23 mouse cellular contexts compared by ENCODE assay signal in genomic region chr7:80616096-80616495, GRCm38 (mm10).
DNase-seq lines count a peak whose midpoint lies in the region; ATAC-seq and TF ChIP-seq lines count a peak whose summit lies in the region.
"Had no signal": no experiment of that assay in that cellular context is flagged by ENCODE, and none has a peak within 500 bp of the region (broad histone marks: within the 10 kb centered on the region; RNA-seq: fewer than 3 reads in every experiment).

No protein-coding gene starts in this region.

- peak overlapping the region; percentile 62 for H3K27ac ChIP-seq in gastrocnemius, adult 2 months
- H3K27ac ChIP-seq in layer of hippocampus, adult 2 months, result no peak overlapping the region
- H3K27ac ChIP-seq: forebrain, embryonic 10.5 days; hindbrain, embryonic 15.5 days; left cerebral cortex, adult 2 months; midbrain, embryonic 15.5 days had no signal

- H3K36me3 ChIP-seq in E14TG2a.4 (ENCODE audit: insufficient read depth, low read length), result no peaks in the 10 kb centered on the region
- H3K36me3 ChIP-seq: midbrain, embryonic 15.5 days; stomach, embryonic 15.5 days had no signal

- H3K4me1 ChIP-seq in E14TG2a.4 (replicated peaks; ENCODE audit: low read depth, low read length), result peaks cover 22% of the 10 kb centered on the region
- H3K4me1 ChIP-seq: hindbrain, embryonic 15.5 days had no signal

- DNase-seq in gastrocnemius, adult 2 months, result no peak
- DNase-seq in gastrocnemius, postnatal 25 days, result no peak
- DNase-seq in layer of hippocampus, adult 2 months (ENCODE audit: low spot score in 2 of 2), result no peak
- no peak for DNase-seq in layer of hippocampus, adult 9-10 months (ENCODE audit: low spot score)
- no peak for DNase-seq in Muller cell, postnatal 12 days (ENCODE audit: inconsistent ontology term)
- DNase-seq: adrenal gland, adult 2 months; B cell, adult 2 months; cerebellum, postnatal 14 days; gastrocnemius, postnatal 14 days; kidney, adult 11 months; kidney, postnatal 25 days; layer of hippocampus, adult 9-11 months; left cerebral cortex, postnatal 4 days; lung, postnatal 14 days; right cerebral cortex, postnatal 25 days had no signal

- no peaks in the 10 kb centered on the region for H3K9me3 ChIP-seq in E14TG2a.4 (ENCODE audit: low read length)
- H3K9me3 ChIP-seq: forebrain, embryonic 10.5 days; hindbrain, embryonic 15.5 days; midbrain, embryonic 15.5 days; stomach, embryonic 15.5 days had no signal

- intact Hi-C loops in gastrocnemius, adult 2 months (cut with DNase I), result no loop called here

- 0 out of 2 replicates have a peak, but pooled peaks have one; percentile 39 for ATAC-seq in common myeloid progenitor, adult 5-6 weeks (replicated peaks; ENCODE audit: low read depth, poor library complexity, severe bottlenecking)
- ATAC-seq: midbrain, embryonic 15.5 days had no signal

- peaks cover 5% of the 10 kb centered on the region; the same call in 1 of the 2 replicates for H3K27me3 ChIP-seq in E14TG2a.4 (ENCODE audit: insufficient read depth, low read length)
- H3K27me3 ChIP-seq: hindbrain, embryonic 15.5 days; midbrain, embryonic 15.5 days; stomach, embryonic 15.5 days had no signal

- peak; percentile 23; the same call in 1 of the 2 replicates for TF ChIP-seq CTCF in gastrocnemius, adult 2 months (IDR thresholded peaks at IDR 0.05)
- peak; percentile 51 for TF ChIP-seq CTCF in layer of hippocampus, adult 2 months (conservative IDR thresholded peaks at IDR 0.05)
- TF ChIP-seq CTCF in E14TG2a.4 (conservative IDR thresholded peaks at IDR 0.05; ENCODE audit: low read length), result no peak

- no peak overlapping the region for H3K4me3 ChIP-seq in gastrocnemius, adult 2 months
- no peak overlapping the region for H3K4me3 ChIP-seq in layer of hippocampus, adult 2 months
- H3K4me3 ChIP-seq in E14TG2a.4 (replicated peaks; ENCODE audit: low read length), result peak overlapping the region; percentile 32; the same call in 1 of the 2 replicates
- H3K4me3 ChIP-seq: forebrain, embryonic 10.5 days; hindbrain, embryonic 15.5 days; left cerebral cortex, adult 2 months; midbrain, embryonic 15.5 days; myocyte; stomach, embryonic 15.5 days had no signal
